Mouse (Mus musculus) adrenal gland, postnatal 25 days (tissue): ENCODE data around the gene Tom1l1. TPM values are rescaled to one million over a fixed set of nuclear protein-coding genes. Genes with fewer than 3 reads are reported as not detected.

Experiments used
- DNase-seq: peaks from one replicate; pipeline ENCODE4 v3.0.0; 2021; ENCODE audit warnings: mixed read lengths
- total RNA-seq: library from RNA; stranded (reverse); gene quantifications from 2 replicates; pipeline ENCODE4 v1.2.3, GENCODE M21; 2021

Gene Tom1l1
- total RNA-seq, 1 experiment from 2014 or later: 71.5 TPM

DNA sequence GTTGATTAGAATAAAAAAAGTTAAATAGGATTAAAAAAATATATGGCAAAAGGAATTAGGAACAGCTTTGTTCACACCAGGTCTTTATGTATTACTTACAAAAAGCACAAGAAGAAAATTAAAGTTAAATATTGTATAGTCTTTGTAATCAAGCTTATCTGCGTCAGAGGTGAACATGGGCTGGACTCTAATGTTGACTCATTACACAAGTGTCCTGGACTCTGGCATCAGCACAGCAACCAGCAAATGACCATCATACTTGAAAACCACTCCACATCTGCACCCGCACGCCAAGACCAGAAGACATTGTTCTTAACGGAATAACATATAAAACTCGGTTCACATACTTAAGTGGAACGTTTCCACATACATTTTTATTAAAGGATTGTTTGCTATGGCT is 20.8 kb downstream of the Tom1l1 start:
- DNase-seq: no peak

DNA sequence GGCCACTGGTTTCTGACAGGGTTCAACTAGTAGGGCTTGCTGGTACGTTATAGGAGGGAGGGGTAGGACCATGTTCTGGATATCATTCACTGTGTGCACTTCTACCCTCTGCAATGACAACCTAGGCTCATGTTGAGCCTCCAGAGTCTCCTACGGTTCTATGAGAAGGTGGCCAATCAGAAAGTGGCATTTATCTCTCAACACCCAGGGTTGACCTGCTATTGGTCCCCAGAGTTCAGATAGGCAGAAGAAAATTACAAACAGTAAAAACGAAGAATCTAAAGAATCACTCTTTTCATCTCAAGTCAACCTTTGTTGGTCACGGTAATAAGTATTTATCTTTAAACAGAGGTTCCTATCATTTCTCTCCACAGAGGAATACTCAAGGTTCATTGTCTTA is 21.2 kb downstream of the Tom1l1 start:
- no peak for DNase-seq

DNA sequence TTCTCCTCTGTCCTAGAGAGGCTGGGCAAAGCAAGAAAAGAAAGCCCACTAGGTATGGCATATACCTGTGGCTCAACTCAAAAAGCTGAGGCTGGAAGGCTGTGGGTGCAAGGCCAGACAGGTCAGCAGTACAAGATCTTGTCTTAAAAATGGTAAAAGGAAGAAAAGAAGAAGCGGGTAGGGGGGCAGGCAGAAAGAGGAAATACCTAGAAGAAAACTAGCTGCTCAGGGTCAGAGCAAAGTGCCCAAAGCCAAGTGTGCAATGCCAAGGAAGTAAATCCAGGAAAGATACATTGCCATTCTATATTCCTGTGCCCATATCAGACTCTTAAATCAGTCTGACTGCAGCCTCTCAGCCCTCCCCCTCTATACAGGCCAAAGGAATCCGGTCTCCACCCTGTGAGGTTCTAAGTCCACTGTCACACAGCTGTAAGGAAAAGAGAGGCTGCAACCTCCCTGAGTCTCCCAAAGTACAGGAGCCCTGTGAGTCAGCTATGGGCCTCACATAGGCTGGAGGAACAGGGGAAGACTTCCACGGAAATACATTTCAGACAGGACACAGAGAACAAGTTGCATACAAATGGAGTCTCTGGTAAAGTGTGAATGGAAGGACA is 21.9 kb downstream of the Tom1l1 start:
- DNase-seq: no peak

DNA sequence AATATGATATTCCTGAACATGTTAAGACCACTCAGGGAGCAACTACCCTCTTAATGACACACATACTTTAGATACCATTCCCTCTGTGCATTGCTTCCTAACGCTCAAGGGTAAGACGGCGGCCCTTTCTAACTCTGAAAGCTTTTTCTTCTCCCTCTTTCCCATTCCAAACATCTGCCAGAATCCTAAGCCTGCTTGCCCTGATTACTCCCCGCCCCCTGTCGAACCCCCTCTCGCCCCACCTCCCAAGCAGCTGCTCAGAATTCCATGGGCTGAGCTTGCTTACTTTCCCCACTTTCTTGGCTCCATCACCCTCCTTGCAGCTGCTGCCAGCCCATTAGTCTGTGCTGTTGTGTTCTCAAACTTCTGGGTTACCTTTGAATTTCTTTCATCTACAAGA is 23.0 kb downstream of the Tom1l1 start:
- DNase-seq: no peak

DNA sequence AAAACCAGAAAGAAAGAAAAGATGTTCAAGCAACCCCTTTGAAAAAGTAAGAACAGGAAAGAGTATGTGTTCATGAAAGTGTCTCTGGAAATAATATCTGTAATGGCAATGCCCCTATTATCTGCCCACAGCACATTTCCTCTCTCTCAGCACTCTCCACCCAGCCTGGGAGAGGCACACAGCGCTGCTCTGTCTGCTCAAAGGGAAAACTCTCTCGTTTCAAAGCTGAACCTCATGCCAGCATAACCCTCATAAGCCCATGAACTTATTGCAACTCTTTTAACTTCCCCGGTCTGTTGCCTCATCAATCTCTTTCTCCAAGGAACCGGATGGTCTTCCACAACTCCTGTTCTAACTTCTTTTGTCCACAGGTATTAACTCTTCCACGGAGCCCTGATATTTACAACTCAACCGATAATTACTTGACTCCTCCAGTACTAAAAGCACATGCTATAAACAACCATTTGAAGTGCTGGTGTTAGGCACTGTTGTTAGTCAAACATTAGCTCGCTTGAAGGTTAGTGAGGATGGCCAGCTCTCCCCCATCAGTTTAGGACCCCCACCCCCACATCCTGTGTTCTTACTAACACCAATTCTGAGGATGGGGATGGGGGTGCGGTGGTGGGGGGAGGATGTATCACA is 23.7 kb downstream of the Tom1l1 start:
- DNase-seq: no peak

DNA sequence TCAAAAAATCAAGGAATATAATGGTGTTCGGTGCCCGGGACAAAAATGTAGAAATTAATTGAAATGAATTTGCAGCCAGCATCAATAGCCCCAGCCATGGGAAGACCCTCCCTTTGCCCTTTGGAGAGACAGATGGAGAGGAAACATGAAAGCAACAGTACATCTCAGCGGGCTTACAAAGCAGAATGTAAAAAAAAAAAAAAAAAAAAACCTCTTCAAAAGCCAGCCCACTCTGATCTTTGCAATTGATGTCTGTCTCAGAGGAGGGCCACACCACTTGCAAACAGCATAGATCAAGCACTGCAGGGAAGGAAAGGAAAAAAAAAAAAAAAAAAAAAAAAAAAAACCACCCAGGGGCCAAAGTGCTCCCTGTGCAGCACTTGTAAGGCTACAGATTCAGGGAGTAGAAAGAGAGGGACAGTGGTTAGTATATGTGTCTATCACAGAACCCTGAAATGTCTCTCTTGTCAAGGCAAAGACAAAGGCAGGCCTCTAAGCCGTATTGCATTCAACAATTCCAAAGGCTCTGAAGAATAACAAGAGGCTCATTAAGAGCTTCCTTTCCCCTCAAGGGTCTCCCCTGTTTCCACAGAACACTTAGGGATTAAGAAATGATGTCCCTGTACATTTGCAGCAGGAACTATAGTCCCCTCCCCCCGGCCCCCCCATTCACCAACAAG is 24.4 kb downstream of the Tom1l1 start:
- DNase-seq: no peak

DNA sequence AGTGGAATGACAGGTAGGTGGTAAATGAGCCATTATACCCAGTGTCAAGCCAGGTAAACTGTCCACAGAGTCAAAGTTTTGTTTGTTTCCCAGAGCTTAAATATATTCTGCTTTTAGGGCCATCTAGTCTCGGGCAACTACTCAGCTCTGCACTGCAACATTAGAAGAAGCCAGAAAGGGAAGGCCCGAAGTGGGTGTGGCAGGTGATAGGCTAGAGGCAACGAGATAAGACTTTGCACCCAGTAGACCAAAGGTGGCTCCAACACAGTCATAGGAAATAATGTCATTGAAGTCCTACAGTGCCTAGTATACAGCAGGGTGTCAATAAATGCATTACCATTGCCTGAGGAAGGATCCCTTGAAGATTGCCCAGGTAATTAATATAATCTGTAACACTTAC is 25.1 kb downstream of the Tom1l1 start:
- DNase-seq: no peak

DNA sequence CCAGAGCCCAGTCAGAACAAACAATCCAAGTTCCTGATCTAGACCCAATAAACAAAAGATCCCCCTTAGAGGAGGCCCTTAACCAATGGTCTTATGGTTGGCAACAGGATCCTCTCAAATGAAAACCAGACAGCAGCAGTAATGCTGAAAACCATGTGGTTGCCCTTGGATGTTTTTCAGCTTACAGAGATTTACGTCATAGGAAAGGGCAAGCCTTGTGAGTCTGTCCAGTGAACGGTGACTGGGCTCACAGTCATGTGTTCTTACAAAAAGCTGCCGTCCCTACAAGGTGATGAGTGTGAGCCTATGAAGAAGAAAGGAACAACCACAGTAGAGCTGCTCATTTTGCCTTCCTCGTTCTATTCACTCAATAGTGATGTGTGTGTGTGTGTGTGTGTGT is 27.5 kb downstream of the Tom1l1 start:
- no peak for DNase-seq

DNA sequence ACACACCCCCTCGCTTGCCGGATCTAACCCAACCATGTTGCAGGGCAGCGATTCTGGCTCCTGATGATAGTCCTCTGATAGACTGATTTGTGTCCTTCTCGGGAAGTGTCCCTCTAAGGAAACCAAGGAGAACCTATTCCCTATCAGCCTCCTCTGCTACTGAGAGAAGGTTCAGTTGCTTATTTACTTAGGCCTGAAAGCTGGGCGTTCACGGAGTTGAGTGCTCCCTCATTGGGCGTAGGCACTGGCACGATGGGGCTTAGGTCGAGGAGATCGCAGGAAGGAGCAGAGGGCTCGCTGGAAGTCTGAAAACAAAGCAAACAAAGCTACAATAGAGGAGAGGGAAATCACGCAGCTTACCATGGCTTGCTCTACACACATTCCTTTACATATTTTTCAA is 30.6 kb downstream of the Tom1l1 start:
- no peak for DNase-seq

DNA sequence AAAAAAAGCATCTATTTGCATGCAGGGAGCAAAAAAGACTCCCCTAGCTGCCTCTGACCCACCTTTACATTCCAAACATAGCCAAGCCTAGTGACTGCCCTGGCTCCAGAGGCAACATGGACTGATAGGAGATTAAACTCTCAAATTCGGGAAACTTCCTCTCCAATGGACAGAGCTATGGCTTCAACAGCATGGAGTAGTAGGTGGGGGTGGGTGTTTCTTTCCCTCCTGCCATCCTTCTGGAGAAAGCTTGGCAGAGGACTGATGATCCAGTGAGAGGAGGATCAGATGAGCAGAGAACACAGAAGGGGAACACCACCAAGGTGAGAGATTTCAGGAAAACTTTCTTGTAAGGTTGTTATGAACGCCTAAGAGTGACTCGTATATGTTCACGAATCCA is 35.6 kb downstream of the Tom1l1 start:
- no peak for DNase-seq

DNA sequence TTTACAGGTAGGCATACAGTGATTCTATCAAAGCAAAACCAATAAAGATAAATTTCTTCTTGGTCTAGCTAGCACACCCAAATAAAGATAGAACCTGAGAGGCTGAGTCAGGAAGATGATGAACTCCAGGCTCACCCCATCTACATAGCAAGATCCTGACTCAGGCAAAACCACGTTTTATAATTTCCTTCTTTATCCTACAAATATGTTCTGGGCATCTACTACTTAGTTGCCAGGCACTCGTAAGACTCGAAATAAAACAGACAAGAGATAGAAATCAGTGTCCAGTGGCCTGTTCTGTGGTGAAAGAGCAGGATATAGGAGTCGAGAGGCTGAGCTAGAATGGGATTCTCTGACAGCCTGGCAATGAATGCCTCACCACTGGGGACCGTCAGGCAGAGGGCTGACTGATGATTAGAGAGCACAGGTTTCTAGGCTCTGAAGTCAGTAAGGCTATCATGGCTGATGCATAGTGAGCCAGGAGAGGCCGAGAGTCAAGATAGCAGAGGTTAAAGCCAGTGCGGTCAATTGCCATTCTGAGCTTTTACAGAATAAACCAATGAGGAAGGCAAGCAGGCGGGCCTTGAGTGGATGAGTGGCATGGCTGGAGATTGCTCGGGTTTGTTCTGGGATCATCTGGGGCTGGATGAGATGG is 37.8 kb downstream of the Tom1l1 start:
- DNase-seq: no peak

DNA sequence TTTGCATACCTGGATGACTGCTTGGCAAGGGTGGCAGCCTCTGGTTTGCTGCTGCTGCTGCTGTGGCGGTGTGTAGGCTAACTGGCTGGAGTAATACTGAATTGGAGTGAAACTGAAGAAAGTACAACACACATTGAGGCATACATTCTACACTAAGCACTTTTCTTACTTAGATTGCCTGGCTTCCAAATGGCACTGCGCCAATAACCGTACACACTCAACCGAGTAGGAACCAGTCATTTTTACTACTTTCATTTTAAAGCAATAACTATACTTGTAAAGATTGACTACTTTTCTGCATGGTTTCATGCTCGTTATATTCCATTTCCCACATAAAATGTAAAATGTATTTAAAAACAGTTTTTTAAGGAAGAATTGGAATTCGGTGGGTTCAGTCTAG is 38.4 kb downstream of the Tom1l1 start:
- peak; percentile 32 for DNase-seq

DNA sequence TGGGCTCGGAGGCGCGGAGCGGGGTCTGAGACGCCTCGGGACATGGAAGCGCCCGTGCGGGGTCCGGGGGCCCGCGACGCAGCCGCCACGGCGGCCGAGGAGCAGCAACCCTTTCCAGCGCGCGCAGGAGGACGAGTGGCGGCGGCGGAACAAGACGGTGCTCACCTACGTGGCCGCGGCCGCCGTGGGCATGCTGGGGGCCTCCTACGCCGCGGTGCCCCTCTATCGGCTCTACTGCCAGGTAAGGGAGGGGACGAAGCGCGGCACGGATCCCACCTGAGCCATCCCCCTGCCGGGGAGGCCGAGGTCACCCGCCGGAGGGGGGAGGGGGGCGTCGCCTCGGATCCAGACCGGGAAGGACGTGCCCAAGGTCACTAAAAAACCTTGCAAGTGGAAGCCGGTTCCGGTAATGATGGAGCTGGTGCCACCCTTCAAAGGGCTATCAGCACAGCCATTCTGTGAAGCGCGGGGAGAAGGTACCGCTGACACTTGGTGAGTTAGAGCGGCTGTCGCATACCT is 49.8 kb downstream of the Tom1l1 start:
- peak; percentile 51 for DNase-seq

DNA sequence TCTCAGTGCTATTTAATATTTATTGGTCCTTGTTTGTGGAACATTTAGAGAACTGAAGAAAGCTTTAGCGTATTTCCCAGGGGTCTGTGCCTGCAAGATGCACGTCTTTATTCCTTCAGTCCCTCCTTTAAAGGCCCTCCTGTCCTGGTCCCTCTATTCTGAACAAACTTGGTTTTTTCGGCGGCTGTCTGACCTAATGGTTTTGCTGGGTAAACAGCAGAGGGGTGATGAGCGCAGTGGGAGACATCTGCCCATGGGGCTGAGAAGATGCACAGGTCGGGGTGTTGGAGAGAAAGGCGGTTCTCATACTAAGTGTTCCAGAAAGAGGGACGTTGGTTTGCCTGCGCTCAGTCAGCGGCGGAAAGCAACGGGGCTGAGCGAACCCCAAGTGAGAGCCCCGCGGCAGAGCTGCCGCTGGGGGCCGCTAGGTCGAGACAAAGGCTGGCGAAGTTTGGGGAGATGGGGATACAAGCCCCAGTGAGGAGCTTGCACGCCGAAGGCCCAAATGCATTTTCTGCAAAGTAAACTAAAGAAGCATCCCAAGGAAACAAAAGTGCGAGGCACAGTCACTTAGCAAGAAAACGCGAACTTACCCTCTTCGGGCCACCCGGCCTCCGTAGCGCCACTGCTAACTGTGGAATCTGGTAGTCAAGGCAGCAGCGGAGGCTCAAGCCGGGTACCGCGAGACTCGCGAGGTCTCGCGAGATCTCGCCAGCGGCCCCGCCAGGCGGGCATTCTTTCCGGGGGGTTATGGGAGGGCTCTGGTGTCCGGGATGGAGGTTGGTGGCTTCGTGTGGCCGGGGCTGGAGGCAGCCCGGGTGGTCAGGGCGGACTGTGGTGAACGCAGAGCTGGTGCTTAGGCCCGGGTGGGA is 50.5 kb downstream of the Tom1l1 start, which contains the start of the genes Stxbp4 and Cox11:
Gene Stxbp4, minus strand, starts transcription at position 645 of the 872 bp plus-strand sequence.
Gene Cox11, plus strand, starts transcription at position 734 of the 872 bp plus-strand sequence.
- DNase-seq: peak; percentile 92

DNA sequence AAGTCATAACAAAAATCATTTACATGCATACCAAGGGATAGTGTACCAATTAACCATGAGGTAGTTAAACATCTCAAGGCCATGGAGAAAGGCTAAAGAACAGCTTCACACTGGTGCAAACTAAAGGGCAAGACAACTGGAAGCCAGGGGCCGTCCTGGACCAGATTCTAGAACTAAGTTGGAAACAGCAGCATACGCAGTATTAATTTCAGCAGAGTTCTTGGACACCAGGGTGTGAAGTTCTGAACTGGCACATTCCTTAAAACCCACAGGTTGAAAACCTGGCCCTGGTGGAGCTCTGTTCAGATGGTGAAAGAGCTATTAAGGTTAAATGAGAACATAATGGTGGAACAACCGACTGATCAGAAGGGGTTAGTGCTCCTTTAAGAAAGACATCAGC is 53.5 kb downstream of the Tom1l1 start:
- no peak for DNase-seq

DNA sequence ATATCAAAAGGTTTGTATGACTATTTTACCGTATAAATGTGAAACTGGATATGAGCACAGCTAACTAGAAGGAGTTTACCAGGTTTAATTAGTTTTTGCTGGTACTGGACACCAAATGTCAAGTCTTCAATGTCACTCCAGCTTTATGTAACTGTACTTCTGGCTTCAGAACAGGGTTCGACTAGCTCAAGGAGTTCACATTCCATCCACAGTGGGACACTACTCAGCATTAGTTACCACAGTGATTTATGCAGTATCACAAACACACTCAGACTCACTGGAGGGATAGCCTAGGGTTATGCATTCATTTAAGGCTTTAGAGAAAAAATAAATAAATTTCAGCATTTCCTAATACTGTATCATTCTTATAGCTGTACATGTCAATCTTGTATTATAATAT is 55.7 kb downstream of the Tom1l1 start:
- DNase-seq: no peak

DNA sequence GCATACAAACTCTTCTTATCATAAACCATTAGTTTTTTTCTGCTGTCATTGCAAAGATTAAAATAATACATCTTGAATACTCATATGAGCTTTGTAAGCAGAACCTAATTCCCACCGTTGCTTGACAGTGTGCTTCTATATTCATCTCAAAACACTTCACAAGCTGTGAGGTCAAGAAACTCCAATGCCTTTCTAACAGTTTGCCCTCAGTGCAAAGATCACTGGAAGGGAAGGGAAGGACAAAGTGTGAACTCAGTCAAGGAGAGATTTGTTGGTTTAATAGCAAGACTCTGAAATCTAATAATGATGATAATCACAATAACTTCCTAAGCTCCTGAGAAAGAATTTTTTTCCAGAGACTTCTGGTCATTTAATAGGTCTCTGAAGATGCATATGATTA is 60.4 kb downstream of the Tom1l1 start:
- DNase-seq: no peak

DNA sequence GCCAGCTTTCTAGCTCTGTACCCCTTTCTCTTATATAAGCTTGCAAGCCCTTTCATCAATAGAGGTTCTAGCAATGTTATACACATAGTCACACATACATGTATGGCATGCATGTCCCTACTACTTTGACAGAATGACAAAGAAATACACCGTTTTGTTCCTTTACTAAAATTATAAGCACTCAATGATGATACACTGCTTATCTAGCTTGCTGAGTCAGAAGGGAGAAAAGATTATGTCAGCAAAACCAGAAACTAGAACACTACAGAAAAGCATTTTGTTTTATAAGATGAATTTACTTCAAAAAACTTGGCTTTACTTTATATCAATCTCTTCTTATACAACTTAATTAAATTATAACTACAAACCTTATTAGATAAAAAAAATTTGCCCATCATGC is 63.0 kb downstream of the Tom1l1 start:
- DNase-seq: no peak

DNA sequence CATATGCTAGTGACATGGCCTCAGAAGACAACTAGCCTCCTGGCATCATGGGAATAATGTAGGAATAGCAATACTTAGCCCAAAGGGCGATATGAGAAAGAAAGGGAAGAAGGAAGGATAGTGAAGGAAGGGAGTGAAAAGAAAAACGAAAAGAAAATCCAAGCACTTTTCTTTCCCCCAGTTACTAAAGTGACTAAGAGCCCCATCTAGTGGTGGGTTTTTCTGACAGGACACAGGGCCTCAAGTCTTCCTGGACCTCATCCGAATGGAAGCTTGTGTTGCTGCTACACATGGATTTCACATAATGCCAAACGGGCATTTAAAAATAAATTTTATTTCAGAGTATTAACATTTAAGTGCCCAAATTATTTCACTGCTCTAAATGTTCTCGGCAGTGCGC is 64.7 kb downstream of the Tom1l1 start:
- peak; percentile 3 for DNase-seq

DNA sequence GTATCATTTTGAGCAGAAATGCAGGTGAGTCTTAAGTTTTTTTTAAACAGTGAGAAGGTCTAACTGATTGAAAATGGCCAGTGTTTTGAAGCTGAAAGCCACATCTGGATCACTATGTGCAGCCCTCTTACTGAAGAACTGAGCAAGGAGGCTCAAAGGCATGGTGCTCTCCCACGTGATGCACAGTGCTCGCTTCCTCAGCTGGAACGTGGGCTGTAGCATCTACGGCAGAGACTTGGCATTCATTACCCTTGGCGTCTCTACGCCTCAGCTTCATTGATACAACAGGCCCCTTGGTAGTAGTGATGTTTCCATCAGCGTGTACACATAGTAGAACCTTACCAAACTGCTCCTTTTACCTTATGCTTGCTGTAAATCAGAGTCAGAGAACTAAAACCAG is 65.7 kb downstream of the Tom1l1 start:
- DNase-seq: no peak

DNA sequence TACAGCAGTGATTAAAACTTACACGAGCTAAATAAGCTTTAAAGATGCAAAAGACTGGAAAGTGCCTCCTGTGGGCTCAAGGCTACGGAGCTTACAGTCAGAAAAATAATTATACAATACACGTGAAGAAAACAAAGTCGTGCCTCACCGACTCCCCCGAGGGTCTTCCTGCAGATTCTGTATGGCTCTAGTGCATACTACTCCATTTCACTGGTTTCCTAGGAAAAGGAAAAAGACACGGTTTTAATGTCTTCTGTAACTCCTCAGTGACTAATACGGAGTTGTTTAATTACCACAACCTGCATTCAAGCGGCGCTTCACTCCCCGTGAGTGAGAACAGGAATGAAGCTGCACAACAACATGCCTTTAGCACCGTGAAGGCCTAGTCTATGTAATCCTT is 66.1 kb downstream of the Tom1l1 start:
- no peak for DNase-seq

DNA sequence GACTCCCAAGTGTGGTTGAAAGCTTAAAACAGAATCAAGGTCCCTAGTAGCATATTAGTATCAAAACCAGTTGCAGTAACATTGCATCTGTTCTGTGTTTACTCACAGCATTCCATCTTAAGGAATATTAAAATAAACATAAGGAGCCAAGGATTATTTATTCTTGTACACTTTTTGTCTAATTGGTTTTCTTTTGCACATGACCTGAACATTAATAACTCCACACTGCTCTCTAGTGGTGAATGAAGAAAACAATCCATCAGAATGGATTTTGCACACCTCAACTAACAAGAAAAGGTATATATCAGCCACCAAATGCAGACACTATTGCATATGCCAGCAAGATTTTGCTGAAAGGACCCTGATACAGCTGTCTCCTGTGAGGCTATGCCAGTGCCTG is 71.7 kb downstream of the Tom1l1 start:
- no peak for DNase-seq
